Mouse (Mus musculus) liver, embryonic 16.5 days (tissue): Measurements from ENCODE around the gene Capzb. TPM values are rescaled to one million over a fixed set of nuclear protein-coding genes. Genes with fewer than 3 reads are reported as not detected.

Source experiments
- ATAC-seq: fragments of 200-750 bp; cut with Nextera tagmentation; 2 replicates; pipeline ENCODE4 v1.8.0; 2017; ENCODE audit warnings: low read depth, mild to moderate bottlenecking, moderate number of reproducible peaks, moderate library complexity
- H3K27ac ChIP-seq: fragments of 300-500 bp; sonication (generic); 2 replicates; pipeline ENCODE4 v1.5.1; 2014; ENCODE audit warnings: mild to moderate bottlenecking, low read length
- H3K27me3 ChIP-seq: fragments of 300-500 bp; sonication (generic); 2 replicates; pipeline ENCODE4 v1.6.1; 2014; ENCODE audit warnings: low read depth, low read length, mixed read lengths; ENCODE audit not compliant: control insufficient read depth, insufficient read depth
- H3K36me3 ChIP-seq: fragments of 300-500 bp; sonication (generic); 2 replicates; pipeline ENCODE4 v1.6.1; 2014; ENCODE audit warnings: mild to moderate bottlenecking; ENCODE audit not compliant: control insufficient read depth, insufficient read depth
- H3K4me1 ChIP-seq: fragments of 300-500 bp; sonication (generic); 2 replicates; pipeline ENCODE4 v1.6.1; 2014; ENCODE audit warnings: low read depth, low read length, mixed read lengths; ENCODE audit not compliant: control insufficient read depth
- H3K4me2 ChIP-seq: fragments of 300-500 bp; sonication (generic); 2 replicates; pipeline ENCODE4 v1.6.1; 2014; ENCODE audit warnings: low read depth, low read length, mixed read lengths
- H3K4me3 ChIP-seq: fragments of 300-500 bp; sonication (generic); 2 replicates; pipeline ENCODE4 v1.5.1; 2014; ENCODE audit warnings: low read depth, mild to moderate bottlenecking, low read length
- H3K9ac ChIP-seq: fragments of 300-500 bp; sonication (generic); 2 replicates; pipeline ENCODE4 v1.6.1; 2014; ENCODE audit warnings: low read depth, low read length
- H3K9me3 ChIP-seq: fragments of 300-500 bp; sonication (generic); replicated peaks from 2 replicates; pipeline ENCODE4 v1.6.1; 2016; ENCODE audit warnings: low read length; ENCODE audit not compliant: control insufficient read depth
- WGBS: fragments of 180-500 bp; shearing (Covaris S2); extraction: QIAGEN DNeasy Blood & Tissue Kit; methylation state at CpG from one replicate; pipeline ENCODE4 v1.1.7; 2014; ENCODE audit not compliant: insufficient replicate concordance; 5-methylcytosine and 5-hydroxymethylcytosine counted together
- polyA plus RNA-seq: library from polyadenylated mRNA; unstranded; fragments of >200 nt; fragmentation: Nextera tagmentation; extraction: Ambion mirVana; gene quantifications from 2 replicates; pipeline ENCODE4 v1.2.1, GENCODE M21; 2015

The Capzb gene
- polyA plus RNA-seq, 1 experiment from 2014 or later, result 135 TPM

GRCm38 (mm10) chr4:139234261-139234660, 41.6 kb downstream of the Capzb start:
- Histone ChIP-seq H3K4me1 (peaks cover 15% of the 10 kb centered on the region), H3K4me2 (no peak overlapping the region), H3K9me3 (no peaks in the 10 kb centered on the region), H3K27me3 (no peaks in the 10 kb centered on the region), H3K4me3 (no peak overlapping the region), H3K9ac (no peak overlapping the region), H3K27ac (no peak overlapping the region), H3K36me3 (peaks cover 3% of the 10 kb centered on the region; the same call in 1 of the 2 replicates)
- no peak for ATAC-seq
- 78% methylated on average over 4 of the region's 4 CpGs for WGBS

GRCm38 (mm10) chr4:139235556-139235955, 42.9 kb downstream of the Capzb start:
- H3K36me3 ChIP-seq, result peaks cover 10% of the 10 kb centered on the region; the same call in 1 of the 2 replicates
- H3K9me3 ChIP-seq, result no peaks in the 10 kb centered on the region
- ATAC-seq, result no peak
- H3K4me3 ChIP-seq, result no peak overlapping the region
- H3K27me3 ChIP-seq, result no peaks in the 10 kb centered on the region
- H3K4me1 ChIP-seq, result peaks cover 15% of the 10 kb centered on the region
- H3K27ac ChIP-seq, result no peak overlapping the region
- WGBS, result 82% methylated on average over 7 of the region's 7 CpGs
- no peak overlapping the region for H3K9ac ChIP-seq
- no peak overlapping the region for H3K4me2 ChIP-seq

- ATAC-seq, result no peak
- Histone ChIP-seq H3K4me2 (no peak overlapping the region), H3K27ac (no peak overlapping the region), H3K9ac (no peak overlapping the region), H3K4me3 (no peak overlapping the region), H3K4me1 (peaks cover 9% of the 10 kb centered on the region), H3K27me3 (no peaks in the 10 kb centered on the region), H3K9me3 (no peaks in the 10 kb centered on the region), H3K36me3 (peaks cover 10% of the 10 kb centered on the region; the same call in 1 of the 2 replicates)
- 85% methylated on average over 16 of the region's 16 CpGs for WGBS
Measured at GRCm38 (mm10) chr4:139238612-139239011, 45.9 kb downstream of the Capzb start.

- Histone ChIP-seq H3K4me3 (no peak overlapping the region), H3K36me3 (peaks cover 10% of the 10 kb centered on the region; the same call in 1 of the 2 replicates), H3K9ac (no peak overlapping the region), H3K27ac (no peak overlapping the region), H3K27me3 (no peaks in the 10 kb centered on the region), H3K4me2 (no peak overlapping the region), H3K4me1 (no peaks in the 10 kb centered on the region), H3K9me3 (no peaks in the 10 kb centered on the region)
- ATAC-seq, result no peak
- 73% methylated on average over 6 of the region's 6 CpGs for WGBS
Measured at GRCm38 (mm10) chr4:139240334-139240733, 47.6 kb downstream of the Capzb start.

- no peak overlapping the region for H3K4me3 ChIP-seq
- H3K4me1 ChIP-seq, result no peaks in the 10 kb centered on the region
- WGBS, result 75% methylated on average over 22 of the region's 22 CpGs
- H3K4me2 ChIP-seq, result no peak overlapping the region
- no peak for ATAC-seq
- H3K27me3 ChIP-seq, result no peaks in the 10 kb centered on the region
- H3K36me3 ChIP-seq, result peaks cover 10% of the 10 kb centered on the region; the same call in 1 of the 2 replicates
- no peak overlapping the region for H3K27ac ChIP-seq
- no peaks in the 10 kb centered on the region for H3K9me3 ChIP-seq
- no peak overlapping the region for H3K9ac ChIP-seq
Measured at GRCm38 (mm10) chr4:139241678-139242606, 49.2 kb downstream of the Capzb start.

- Histone ChIP-seq H3K27ac (no peak overlapping the region), H3K4me3 (no peak overlapping the region), H3K36me3 (peaks cover 10% of the 10 kb centered on the region; the same call in 1 of the 2 replicates), H3K4me1 (no peaks in the 10 kb centered on the region), H3K27me3 (no peaks in the 10 kb centered on the region), H3K9ac (no peak overlapping the region), H3K9me3 (no peaks in the 10 kb centered on the region), H3K4me2 (no peak overlapping the region)
- 67% methylated on average over 7 of the region's 7 CpGs for WGBS
- no peak for ATAC-seq
Measured at GRCm38 (mm10) chr4:139242607-139242955, 49.9 kb downstream of the Capzb start.

GRCm38 (mm10) chr4:139244176-139244575, 51.5 kb downstream of the Capzb start:
- Histone ChIP-seq H3K36me3 (peaks cover 7% of the 10 kb centered on the region; the same call in 1 of the 2 replicates), H3K9ac (no peak overlapping the region), H3K27ac (no peak overlapping the region), H3K4me1 (no peaks in the 10 kb centered on the region), H3K4me3 (no peak overlapping the region), H3K27me3 (no peaks in the 10 kb centered on the region), H3K9me3 (no peaks in the 10 kb centered on the region), H3K4me2 (no peak overlapping the region)
- 69% methylated on average over 3 of the region's 3 CpGs for WGBS
- no peak for ATAC-seq

- H3K27ac ChIP-seq, result no peak overlapping the region
- no peak overlapping the region for H3K9ac ChIP-seq
- H3K4me2 ChIP-seq, result no peak overlapping the region
- H3K27me3 ChIP-seq, result no peaks in the 10 kb centered on the region
- no peak overlapping the region for H3K4me3 ChIP-seq
- WGBS, result 77% methylated on average over 6 of the region's 6 CpGs
- H3K36me3 ChIP-seq, result 0 out of 2 replicates have a peak, but pooled peaks cover 6% of the 10 kb centered on the region
- H3K9me3 ChIP-seq, result no peaks in the 10 kb centered on the region
- no peak for ATAC-seq
- H3K4me1 ChIP-seq, result no peaks in the 10 kb centered on the region
Measured at GRCm38 (mm10) chr4:139244766-139245165, 52.1 kb downstream of the Capzb start.

GRCm38 (mm10) chr4:139245534-139245933, 52.8 kb downstream of the Capzb start:
- Histone ChIP-seq H3K4me2 (no peak overlapping the region), H3K27me3 (no peaks in the 10 kb centered on the region), H3K9me3 (no peaks in the 10 kb centered on the region), H3K27ac (no peak overlapping the region), H3K4me1 (peaks cover 7% of the 10 kb centered on the region), H3K36me3 (no peaks in the 10 kb centered on the region), H3K9ac (no peak overlapping the region), H3K4me3 (no peak overlapping the region)
- 70% methylated on average over 2 of the region's 2 CpGs for WGBS
- ATAC-seq, result no peak
